Mouse (Mus musculus) intestine, postnatal 0 days (tissue): ENCODE data around the gene M6pr. TPM values are rescaled to one million over a fixed set of nuclear protein-coding genes. Genes with fewer than 3 reads are reported as not detected.
A peak's percentile ranks its signal among the peaks of the same experiment; 100 is the strongest.
"Not testable (repeated sequence)": the region's sequence is repeated elsewhere in the genome, so short reads cannot be mapped to it uniquely, and the experiment has no call there.

Source experiments
- ATAC-seq: fragments of 200-750 bp; cut with Nextera tagmentation; 2 replicates; pipeline ENCODE4 v1.8.0; 2017; ENCODE audit warnings: mild to moderate bottlenecking, moderate TSS enrichment, moderate library complexity
- H3K27ac ChIP-seq: fragments of 300-500 bp; sonication (generic); 2 replicates; pipeline ENCODE4 v1.5.1; 2014; ENCODE audit warnings: mild to moderate bottlenecking, low read depth, low read length, moderate library complexity
- H3K27me3 ChIP-seq: fragments of 300-500 bp; sonication (generic); replicated peaks from 2 replicates; pipeline ENCODE4 v1.6.1; 2014; ENCODE audit warnings: low read length, mixed read lengths; ENCODE audit not compliant: control insufficient read depth, insufficient read depth
- H3K36me3 ChIP-seq: fragments of 300-500 bp; sonication (generic); 2 replicates; pipeline ENCODE4 v1.6.1; 2014; ENCODE audit warnings: mild to moderate bottlenecking, moderate library complexity; ENCODE audit not compliant: control insufficient read depth, insufficient read depth
- H3K4me1 ChIP-seq: fragments of 300-500 bp; sonication (generic); replicated peaks from 2 replicates; pipeline ENCODE4 v1.6.1; 2014; ENCODE audit warnings: antibody characterized with exemption, low read length, mixed read lengths; ENCODE audit not compliant: control insufficient read depth, insufficient read depth
- H3K4me2 ChIP-seq: fragments of 300-500 bp; sonication (generic); replicated peaks from 2 replicates; pipeline ENCODE4 v1.6.1; 2014; ENCODE audit warnings: low read depth, mild to moderate bottlenecking, moderate library complexity
- H3K4me3 ChIP-seq: fragments of 300-500 bp; sonication (generic); 2 replicates; pipeline ENCODE4 v1.5.1; 2014; ENCODE audit warnings: low read depth, low read length
- H3K9ac ChIP-seq: fragments of 300-500 bp; sonication (generic); 2 replicates; pipeline ENCODE4 v1.6.1; 2014; ENCODE audit warnings: mild to moderate bottlenecking, low read depth, low read length
- H3K9me3 ChIP-seq: fragments of 300-500 bp; sonication (generic); 2 replicates; pipeline ENCODE4 v1.6.1; 2016; ENCODE audit warnings: mixed run types; ENCODE audit not compliant: control insufficient read depth
- CTCF ChIP-seq: sonication (generic); IDR thresholded peaks from 2 replicates; pipeline ENCODE4 v1.5.1; 2016; ENCODE audit warnings: low read depth, mild to moderate bottlenecking, control low read depth, antibody characterized with exemption, moderate library complexity
- WGBS: fragments of 180-500 bp; shearing (Covaris S2); extraction: QIAGEN DNeasy Blood & Tissue Kit; methylation state at CpG from one replicate; pipeline ENCODE4 v1.1.7; 2014; 5-methylcytosine and 5-hydroxymethylcytosine counted together
- polyA plus RNA-seq: library from polyadenylated mRNA; unstranded; fragments of >200 nt; fragmentation: Nextera tagmentation; extraction: Ambion mirVana; gene quantifications from 2 replicates; pipeline ENCODE4 v1.2.1, GENCODE M21; 2015

M6pr gene
- polyA plus RNA-seq, 1 experiment from 2014 or later, result 92.2 TPM

- Histone ChIP-seq H3K9ac (no peak overlapping the region), H3K4me2 (no peak overlapping the region), H3K9me3 (no peaks in the 10 kb centered on the region), H3K27ac (no peak overlapping the region), H3K4me1 (no peaks in the 10 kb centered on the region), H3K27me3 (no peaks in the 10 kb centered on the region), H3K36me3 (no peaks in the 10 kb centered on the region), H3K4me3 (no peak overlapping the region)
- WGBS, result 15% methylated on average over 10 of the region's 10 CpGs
- no peak for TF ChIP-seq CTCF
- no peak for ATAC-seq
Measured at GRCm38 (mm10) chr6:122343719-122344118, 35.2 kb downstream of the M6pr start.

GRCm38 (mm10) chr6:122344386-122345116 is 36.0 kb downstream of the M6pr start:
- Histone ChIP-seq H3K4me1 (no peaks in the 10 kb centered on the region), H3K4me2 (no peak overlapping the region), H3K27ac (no peak overlapping the region), H3K9ac (no peak overlapping the region), H3K27me3 (no peaks in the 10 kb centered on the region), H3K9me3 (no peaks in the 10 kb centered on the region), H3K4me3 (no peak overlapping the region), H3K36me3 (no peaks in the 10 kb centered on the region)
- 43% methylated on average over 9 of the region's 9 CpGs for WGBS
- no peak for TF ChIP-seq CTCF
- ATAC-seq, result no peak

GRCm38 (mm10) chr6:122345731-122346130 is 37.2 kb downstream of the M6pr start:
- Histone ChIP-seq H3K9ac (no peak overlapping the region), H3K36me3 (no peaks in the 10 kb centered on the region), H3K4me3 (no peak overlapping the region), H3K27me3 (no peaks in the 10 kb centered on the region), H3K4me1 (no peaks in the 10 kb centered on the region), H3K4me2 (no peak overlapping the region), H3K27ac (no peak overlapping the region), H3K9me3 (no peaks in the 10 kb centered on the region)
- peak; percentile 51; the same call in 1 of the 2 replicates for ATAC-seq
- no peak for TF ChIP-seq CTCF
- WGBS, result 57% methylated on average over 6 of the region's 6 CpGs

GRCm38 (mm10) chr6:122346399-122346798 is 37.9 kb downstream of the M6pr start:
- H3K27me3 ChIP-seq, result no peaks in the 10 kb centered on the region
- ATAC-seq, result no peak
- no peaks in the 10 kb centered on the region for H3K4me1 ChIP-seq
- H3K9me3 ChIP-seq, result no peaks in the 10 kb centered on the region
- no peaks in the 10 kb centered on the region for H3K36me3 ChIP-seq
- no peak overlapping the region for H3K27ac ChIP-seq
- no peak for TF ChIP-seq CTCF
- H3K4me3 ChIP-seq, result no peak overlapping the region
- 80% methylated on average over 7 of the region's 7 CpGs for WGBS
- H3K4me2 ChIP-seq, result no peak overlapping the region
- H3K9ac ChIP-seq, result no peak overlapping the region

GRCm38 (mm10) chr6:122347326-122347725 is 38.8 kb downstream of the M6pr start:
- not testable (repeated sequence) for H3K4me3 ChIP-seq, H3K36me3 ChIP-seq, H3K27ac ChIP-seq, H3K9me3 ChIP-seq, ATAC-seq, H3K4me1 ChIP-seq, H3K27me3 ChIP-seq, H3K4me2 ChIP-seq, H3K9ac ChIP-seq
- 52% methylated on average over 1 of the region's 1 CpGs for WGBS

GRCm38 (mm10) chr6:122355909-122356308 is 47.4 kb downstream of the M6pr start:
- Histone ChIP-seq H3K9ac (no peak overlapping the region), H3K4me1 (no peaks in the 10 kb centered on the region), H3K27ac (no peak overlapping the region), H3K4me2 (no peak overlapping the region), H3K27me3 (no peaks in the 10 kb centered on the region), H3K4me3 (no peak overlapping the region), H3K36me3 (no peaks in the 10 kb centered on the region), H3K9me3 (no peaks in the 10 kb centered on the region)
- TF ChIP-seq CTCF, result no peak
- no peak for ATAC-seq
- 51% methylated on average over 9 of the region's 9 CpGs for WGBS
